Mouse (Mus musculus): Measurements from ENCODE around the gene Scnn1g. TPM values are rescaled to one million over a fixed set of nuclear protein-coding genes. Genes with fewer than 3 reads are reported as not detected.

The Scnn1g gene
- polyA plus RNA-seq, 1 experiment from 2014 or later, result not detected

GRCm38 (mm10) chr7:121802471-121802870 lies 68.2 kb downstream of the Scnn1g start:
- Histone ChIP-seq H3K9ac (ENCODE audit: low read depth, low read length) (no peak overlapping the region), H3K27ac (ENCODE audit: low read depth, low read length) (no peak overlapping the region), H3K4me2 (ENCODE audit: low read length) (no peak overlapping the region), H3K4me3 (ENCODE audit: low read length) (no peak overlapping the region), H3K36me3 (ENCODE audit: control insufficient read depth, insufficient read depth, low read length) (no peaks in the 10 kb centered on the region), H3K9me3 (ENCODE audit: control insufficient read depth, low read length) (no peaks in the 10 kb centered on the region), H3K4me1 (ENCODE audit: control insufficient read depth, insufficient read depth, low read depth, low read length) (no peaks in the 10 kb centered on the region), H3K27me3 (replicated peaks; ENCODE audit: control insufficient read depth, insufficient read depth, low read length) (no peaks in the 10 kb centered on the region)
- WGBS, result 88% methylated on average over 2 of the region's 2 CpGs
- no peak for ATAC-seq

- Histone ChIP-seq H3K27me3 (replicated peaks; ENCODE audit: control insufficient read depth, insufficient read depth, low read length) (no peaks in the 10 kb centered on the region), H3K4me2 (ENCODE audit: low read length) (no peak overlapping the region), H3K27ac (ENCODE audit: low read depth, low read length) (no peak overlapping the region), H3K36me3 (ENCODE audit: control insufficient read depth, insufficient read depth, low read length) (no peaks in the 10 kb centered on the region), H3K9me3 (ENCODE audit: control insufficient read depth, low read length) (no peaks in the 10 kb centered on the region), H3K4me1 (ENCODE audit: control insufficient read depth, insufficient read depth, low read depth, low read length) (no peaks in the 10 kb centered on the region), H3K4me3 (ENCODE audit: low read length) (no peak overlapping the region), H3K9ac (ENCODE audit: low read depth, low read length) (no peak overlapping the region)
- 88% methylated on average over 4 of the region's 4 CpGs for WGBS
- ATAC-seq, result no peak
Measured at GRCm38 (mm10) chr7:121803011-121803410, 68.7 kb downstream of the Scnn1g start.

GRCm38 (mm10) chr7:121805811-121806496 lies 71.7 kb downstream of the Scnn1g start:
- no peaks in the 10 kb centered on the region for H3K27me3 ChIP-seq (replicated peaks; ENCODE audit: control insufficient read depth, insufficient read depth, low read length)
- H3K4me2 ChIP-seq (ENCODE audit: low read length), result no peak overlapping the region
- no peak for ATAC-seq
- H3K4me1 ChIP-seq (ENCODE audit: control insufficient read depth, insufficient read depth, low read depth, low read length), result no peaks in the 10 kb centered on the region
- no peak overlapping the region for H3K9ac ChIP-seq (ENCODE audit: low read depth, low read length)
- no peak overlapping the region for H3K27ac ChIP-seq (ENCODE audit: low read depth, low read length)
- no peaks in the 10 kb centered on the region for H3K9me3 ChIP-seq (ENCODE audit: control insufficient read depth, low read length)
- no peak overlapping the region for H3K4me3 ChIP-seq (ENCODE audit: low read length)
- no peaks in the 10 kb centered on the region for H3K36me3 ChIP-seq (ENCODE audit: control insufficient read depth, insufficient read depth, low read length)
- 83% methylated on average over 3 of the region's 3 CpGs for WGBS

GRCm38 (mm10) chr7:121807726-121808580 lies 73.7 kb downstream of the Scnn1g start:
- no peaks in the 10 kb centered on the region for H3K9me3 ChIP-seq (ENCODE audit: control insufficient read depth, low read length)
- WGBS, result 82% methylated on average over 15 of the region's 15 CpGs
- H3K27me3 ChIP-seq (replicated peaks; ENCODE audit: control insufficient read depth, insufficient read depth, low read length), result no peaks in the 10 kb centered on the region
- H3K9ac ChIP-seq (ENCODE audit: low read depth, low read length), result no peak overlapping the region
- H3K27ac ChIP-seq (ENCODE audit: low read depth, low read length), result no peak overlapping the region
- no peak overlapping the region for H3K4me2 ChIP-seq (ENCODE audit: low read length)
- H3K4me3 ChIP-seq (ENCODE audit: low read length), result no peak overlapping the region
- no peak for ATAC-seq
- H3K4me1 ChIP-seq (ENCODE audit: control insufficient read depth, insufficient read depth, low read depth, low read length), result no peaks in the 10 kb centered on the region
- H3K36me3 ChIP-seq (ENCODE audit: control insufficient read depth, insufficient read depth, low read length), result no peaks in the 10 kb centered on the region

Other genes with a start within 250 kb of the Scnn1g start
- gene Usp31, start 27.2 kb upstream of the Scnn1g start, polyA plus RNA-seq (2015; fragmentation: Nextera tagmentation; extraction: Ambion mirVana), result 3.0 and 3.4 TPM in 2 replicates
- 0.20 and 0.29 TPM in 2 replicates for gene Scnn1b, start 130.6 kb downstream of the Scnn1g start, polyA plus RNA-seq (2015; fragmentation: Nextera tagmentation; extraction: Ambion mirVana)
- gene Cog7, start 247.2 kb downstream of the Scnn1g start, polyA plus RNA-seq (2015; fragmentation: Nextera tagmentation; extraction: Ambion mirVana), result 32.3 and 33.9 TPM in 2 replicates